18 mouse cellular contexts compared by ENCODE assay signal in genomic region chr7:101236712-101237473, GRCm38 (mm10).
DNase-seq lines count a peak whose midpoint lies in the region; ATAC-seq lines count a peak whose summit lies in the region.
"Had no signal": no experiment of that assay in that cellular context is flagged by ENCODE, and none has a peak within 500 bp of the region (broad histone marks: within the 10 kb centered on the region; RNA-seq: fewer than 3 reads in every experiment).

No protein-coding gene starts in this region.

- ATAC-seq in hindbrain, embryonic 13.5 days (ENCODE audit: low FRiP score) = peak; percentile 69
- ATAC-seq in neural tube, embryonic 11.5 days (ENCODE audit: insufficient read depth, low FRiP score, low TSS enrichment) = no peak
- peak; percentile 85 for ATAC-seq in midbrain, embryonic 16.5 days
- ATAC-seq: liver, embryonic 12.5 days had no signal

- no peak for DNase-seq in hindbrain, embryonic 10.5 days (ENCODE audit: low spot score)
- peak; percentile 15 for DNase-seq in neural tube, embryonic 11.5 days (ENCODE audit: low spot score)
- no peak for DNase-seq in neural tube, embryonic 10.5 days (ENCODE audit: extremely low spot score, low spot score)
- DNase-seq in cerebellum, adult 9-10 months = no peak
- no peak for DNase-seq in heart, postnatal 25 days (ENCODE audit: low spot score)
- DNase-seq: adrenal gland, postnatal 14 days; cerebellum, postnatal 36 days; gastrocnemius, postnatal 10 days; heart, postnatal 14 days; kidney, adult 18-20 months; kidney, postnatal 36 days; lung, postnatal 4 days; spleen, adult 18-20 months; thymus, postnatal 4 days had no signal

- H3K36me3 ChIP-seq in hindbrain, embryonic 13.5 days = peaks cover 13% of the 10 kb centered on the region
- peaks cover 20% of the 10 kb centered on the region for H3K36me3 ChIP-seq in hindbrain, embryonic 10.5 days
- H3K36me3 ChIP-seq in neural tube, embryonic 11.5 days (ENCODE audit: control insufficient read depth, insufficient read depth, low read length) = no peaks in the 10 kb centered on the region
- no peaks in the 10 kb centered on the region for H3K36me3 ChIP-seq in midbrain, embryonic 16.5 days (ENCODE audit: control insufficient read depth, insufficient read depth, low read length)

- H3K27ac ChIP-seq in hindbrain, embryonic 13.5 days = peak overlapping the region; percentile 62
- no peak overlapping the region for H3K27ac ChIP-seq in hindbrain, embryonic 10.5 days
- H3K27ac ChIP-seq in neural tube, embryonic 11.5 days (ENCODE audit: low read depth, low read length) = no peak overlapping the region
- peak overlapping the region; percentile 55; the same call in 1 of the 2 replicates for H3K27ac ChIP-seq in midbrain, embryonic 16.5 days (ENCODE audit: low read length)
- H3K27ac ChIP-seq: embryonic facial prominence, embryonic 12.5 days; liver, embryonic 12.5 days had no signal

- H3K9me3 ChIP-seq in hindbrain, embryonic 13.5 days = no peaks in the 10 kb centered on the region
- H3K9me3 ChIP-seq in hindbrain, embryonic 10.5 days = no peaks in the 10 kb centered on the region
- no peaks in the 10 kb centered on the region for H3K9me3 ChIP-seq in neural tube, embryonic 11.5 days (ENCODE audit: control insufficient read depth, low read length)
- no peaks in the 10 kb centered on the region for H3K9me3 ChIP-seq in midbrain, embryonic 16.5 days (replicated peaks; ENCODE audit: control insufficient read depth, low read length, poor library complexity, severe bottlenecking)
- H3K9me3 ChIP-seq: embryonic facial prominence, embryonic 12.5 days; liver, embryonic 12.5 days had no signal

- intact Hi-C loops in heart, postnatal 25 days (cut with DNase I) = no loop called here

- H3K27me3 ChIP-seq in hindbrain, embryonic 13.5 days = no peaks in the 10 kb centered on the region
- no peaks in the 10 kb centered on the region for H3K27me3 ChIP-seq in hindbrain, embryonic 10.5 days (ENCODE audit: insufficient read depth, poor library complexity, severe bottlenecking)
- H3K27me3 ChIP-seq in neural tube, embryonic 11.5 days (ENCODE audit: control insufficient read depth, insufficient read depth, low read length) = no peaks in the 10 kb centered on the region
- H3K27me3 ChIP-seq in midbrain, embryonic 16.5 days (ENCODE audit: control insufficient read depth, insufficient read depth, low read depth, low read length) = no peaks in the 10 kb centered on the region
- H3K27me3 ChIP-seq: embryonic facial prominence, embryonic 12.5 days; liver, embryonic 12.5 days had no signal

- H3K4me3 ChIP-seq in hindbrain, embryonic 13.5 days = no peak overlapping the region
- no peak overlapping the region for H3K4me3 ChIP-seq in hindbrain, embryonic 10.5 days
- no peak overlapping the region for H3K4me3 ChIP-seq in neural tube, embryonic 11.5 days (ENCODE audit: low read depth, low read length)
- H3K4me3 ChIP-seq in midbrain, embryonic 16.5 days (ENCODE audit: low read depth, low read length) = no peak overlapping the region
- H3K4me3 ChIP-seq: embryonic facial prominence, embryonic 12.5 days; liver, embryonic 12.5 days had no signal

- peaks cover 19% of the 10 kb centered on the region for H3K4me1 ChIP-seq in hindbrain, embryonic 13.5 days (replicated peaks)
- no peaks in the 10 kb centered on the region for H3K4me1 ChIP-seq in hindbrain, embryonic 10.5 days (replicated peaks)
- H3K4me1 ChIP-seq in neural tube, embryonic 11.5 days (ENCODE audit: control insufficient read depth, insufficient read depth, low read length) = no peaks in the 10 kb centered on the region
- peaks cover 7% of the 10 kb centered on the region; the same call in 1 of the 2 replicates for H3K4me1 ChIP-seq in midbrain, embryonic 16.5 days (ENCODE audit: control insufficient read depth, insufficient read depth, low read length)
- H3K4me1 ChIP-seq: embryonic facial prominence, embryonic 12.5 days; liver, embryonic 12.5 days had no signal

- H3K4me2 ChIP-seq in hindbrain, embryonic 13.5 days = no peak overlapping the region
- H3K4me2 ChIP-seq in neural tube, embryonic 11.5 days (ENCODE audit: low read depth) = no peak overlapping the region
- no peak overlapping the region for H3K4me2 ChIP-seq in midbrain, embryonic 16.5 days (ENCODE audit: low read length)
- H3K4me2 ChIP-seq: embryonic facial prominence, embryonic 12.5 days; liver, embryonic 12.5 days had no signal

- WGBS in hindbrain, embryonic 13.5 days = 59% methylated on average over 8 of the region's 8 CpGs
- WGBS in hindbrain, embryonic 10.5 days = 89% methylated on average over 8 of the region's 8 CpGs
- WGBS in neural tube, embryonic 11.5 days = 78% methylated on average over 8 of the region's 8 CpGs
- 38% methylated on average over 8 of the region's 8 CpGs for WGBS in midbrain, embryonic 16.5 days

- H3K9ac ChIP-seq in hindbrain, embryonic 13.5 days = no peak overlapping the region
- H3K9ac ChIP-seq in neural tube, embryonic 11.5 days (ENCODE audit: low read length) = no peak overlapping the region
- H3K9ac ChIP-seq in midbrain, embryonic 16.5 days (ENCODE audit: low read depth, low read length) = no peak overlapping the region
- H3K9ac ChIP-seq: embryonic facial prominence, embryonic 12.5 days; liver, embryonic 12.5 days had no signal

Comparison
In these comparisons a context has a peak if more than half of its experiments do, and no peak if none do; other contexts are left out.
1. H3K27ac ChIP-seq: peak in hindbrain, embryonic 13.5 days (single experiment) and midbrain, embryonic 16.5 days (single experiment); none in hindbrain, embryonic 10.5 days (single experiment) and neural tube, embryonic 11.5 days (single experiment).